Mouse (Mus musculus) kidney, adult 2 months (tissue): Measurements from ENCODE around the gene Maml2.

ENCODE experiments used
- CTCF ChIP-seq: fragments of 200-500 bp; conservative IDR thresholded peaks from 2 replicates; pipeline ENCODE4 v1.5.1; 2011; ENCODE audit warnings: low read depth, mild to moderate bottlenecking, control low read depth, low read length, moderate library complexity, mixed read lengths; ENCODE audit not compliant: insufficient read depth, insufficient read length
- POLR2A ChIP-seq: fragments of 200-500 bp; IDR thresholded peaks from one replicate; pipeline ENCODE4 v1.6.1; 2011; ENCODE audit warnings: low read depth, low read length, control low read depth

- TF ChIP-seq CTCF, result no peak
- TF ChIP-seq POLR2A, result no peak
These were observed 131.8 kb downstream of the Maml2 start for GRCm38 (mm10) chr9:13429477-13430125.
